In genomic region chr5:122104201-122104600, GRCm38 (mm10) we compare ENCODE assay signal across 9 mouse cellular contexts. TPM values are rescaled to one million over a fixed set of nuclear protein-coding genes. Genes with fewer than 3 reads are reported as not detected.
DNase-seq lines count a peak whose midpoint lies in the region; ATAC-seq and TF ChIP-seq lines count a peak whose summit lies in the region.
"Had no signal": no experiment of that assay in that cellular context is flagged by ENCODE, and none has a peak within 500 bp of the region (broad histone marks: within the 10 kb centered on the region; RNA-seq: fewer than 3 reads in every experiment).

No protein-coding gene starts in this region.

- TF ChIP-seq POLR2A in liver, adult 2 months (IDR thresholded peaks at IDR 0.05; ENCODE audit: extremely low read depth, insufficient read depth, low read length): no peak

- H3K27me3 ChIP-seq in liver, adult 2 months (ENCODE audit: control insufficient read depth, insufficient read depth, low read length): no peaks in the 10 kb centered on the region
- peaks cover 33% of the 10 kb centered on the region for H3K27me3 ChIP-seq in liver, embryonic 11.5 days (replicated peaks; ENCODE audit: control insufficient read depth, insufficient read depth, low read length)

- DNase-seq in cerebellum, postnatal 14 days: peak; percentile 38 to 64
- DNase-seq in cerebellum, adult 11-12 months: no peak
- DNase-seq in liver, adult 2 months (ENCODE audit: extremely low read depth, low read depth, low spot score): no peak
- no peak for DNase-seq in liver, embryonic 11.5 days (ENCODE audit: low spot score)
- DNase-seq in R1 (ENCODE audit: low read depth, low spot score): peak; percentile 62
- peak; percentile 62 to 68 for DNase-seq in heart, postnatal 14 days
- peak; percentile 30 to 44 for DNase-seq in spleen, postnatal 14 days (ENCODE audit: low spot score in 2 of 2)

- no peak for ATAC-seq in liver, embryonic 11.5 days (replicated peaks; ENCODE audit: low FRiP score)
- no peak for ATAC-seq in granulocyte monocyte progenitor cell, adult 5-6 weeks (replicated peaks; ENCODE audit: poor library complexity, severe bottlenecking)

- intact Hi-C loops in heart, postnatal 14 days (cut with DNase I): no loop called here

- no peaks in the 10 kb centered on the region for H3K4me1 ChIP-seq in liver, adult 2 months (ENCODE audit: control insufficient read depth, insufficient read depth, low read length)
- H3K4me1 ChIP-seq in liver, embryonic 11.5 days (replicated peaks; ENCODE audit: control insufficient read depth, insufficient read depth, low read length): peaks cover 2% of the 10 kb centered on the region; the same call in 1 of the 2 replicates

- H3K27ac ChIP-seq in liver, adult 2 months (replicated peaks; ENCODE audit: insufficient read depth, low read depth, low read length): no peak overlapping the region
- H3K27ac ChIP-seq in liver, embryonic 11.5 days (ENCODE audit: low read depth, low read length): no peak overlapping the region
- H3K27ac ChIP-seq: stomach, embryonic 15.5 days had no signal

- no peak overlapping the region for H3K4me2 ChIP-seq in liver, embryonic 11.5 days
- H3K4me2 ChIP-seq: stomach, embryonic 15.5 days had no signal

- WGBS in liver, adult 2 months: 10% methylated on average over 2 of the region's 2 CpGs
- 19% methylated on average over 2 of the region's 2 CpGs for WGBS in liver, embryonic 11.5 days

- H3K36me3 ChIP-seq in liver, adult 2 months (ENCODE audit: control insufficient read depth, insufficient read depth, low read length): no peaks in the 10 kb centered on the region
- H3K36me3 ChIP-seq in liver, embryonic 11.5 days (ENCODE audit: control insufficient read depth, insufficient read depth, low read length): no peaks in the 10 kb centered on the region
- H3K36me3 ChIP-seq: stomach, embryonic 15.5 days had no signal

- H3K9ac ChIP-seq in liver, adult 2 months (ENCODE audit: low read depth, low read length): no peak overlapping the region
- H3K9ac ChIP-seq in liver, embryonic 11.5 days (ENCODE audit: low read depth, low read length): no peak overlapping the region
- H3K9ac ChIP-seq: stomach, embryonic 15.5 days had no signal

- H3K9me3 ChIP-seq in liver, embryonic 11.5 days (ENCODE audit: control insufficient read depth, low read length): no peaks in the 10 kb centered on the region
- H3K9me3 ChIP-seq: stomach, embryonic 15.5 days had no signal

- peak; percentile 80 for TF ChIP-seq CTCF in liver, adult 2 months (IDR thresholded peaks at IDR 0.05; ENCODE audit: low read depth, low read length)

- H3K79me2 ChIP-seq in liver, adult 2 months (ENCODE audit: control insufficient read depth, insufficient read depth, low read length): no peaks in the 10 kb centered on the region

- no peak overlapping the region for H3K4me3 ChIP-seq in liver, adult 2 months (ENCODE audit: insufficient read depth, low read depth, low read length)
- no peak overlapping the region for H3K4me3 ChIP-seq in liver, embryonic 11.5 days (ENCODE audit: low read depth, low read length)
- H3K4me3 ChIP-seq: stomach, embryonic 15.5 days had no signal

RNA-seq across cellular contexts. Expression of gene Myl2, which starts 3.5 kb away (rescaled TPM):
- total RNA-seq in liver, adult 2 months (2014; rRNA removed): 0.74 and 3.9 TPM in 2 replicates
- polyA plus RNA-seq in liver, adult 2 months (2012; rRNA removed): not detected in 2 replicates
- 9.9 and 20.9 TPM in 2 replicates for polyA plus RNA-seq in liver, embryonic 11.5 days (2014; fragmentation: Nextera tagmentation; extraction: Ambion mirVana)
- total RNA-seq in heart, postnatal 14 days (2021): over 10,000 TPM; 16,479 to 17,190 TPM
- not detected in 2 replicates for total RNA-seq in granulocyte monocyte progenitor cell, adult 5-6 weeks (2014; fragmentation: Nextera tagmentation)
- not detected in 2 replicates for total RNA-seq in granulocyte monocyte progenitor cell, adult 5-6 weeks (2017)

RNA-seq across cellular contexts. Expression of gene Ccdc63, which starts 36.4 kb away (rescaled TPM):
- not detected in 2 replicates for total RNA-seq in liver, adult 2 months (2014; rRNA removed)
- polyA plus RNA-seq in liver, adult 2 months (2012; rRNA removed): not detected in 2 replicates
- 0.32 and 0.39 TPM in 2 replicates for polyA plus RNA-seq in liver, embryonic 11.5 days (2014; fragmentation: Nextera tagmentation; extraction: Ambion mirVana)
- not detected for total RNA-seq in heart, postnatal 14 days (2021)
- total RNA-seq in granulocyte monocyte progenitor cell, adult 5-6 weeks (2014; fragmentation: Nextera tagmentation): 1.1 and 2.0 TPM in 2 replicates
- total RNA-seq in granulocyte monocyte progenitor cell, adult 5-6 weeks (2017): 0.60 TPM in 1 of 2 replicates, not detected in the other
- polyA plus RNA-seq: stomach, embryonic 15.5 days had no signal

RNA-seq across cellular contexts. Expression of gene Ppp1cc, which starts 53.9 kb away (rescaled TPM):
- 100 TPM in 2 replicates for total RNA-seq in liver, adult 2 months (2014; rRNA removed)
- polyA plus RNA-seq in liver, adult 2 months (2012; rRNA removed): 34.9 and 36.4 TPM in 2 replicates
- polyA plus RNA-seq in liver, embryonic 11.5 days (2014; fragmentation: Nextera tagmentation; extraction: Ambion mirVana): 276 and 285 TPM in 2 replicates
- total RNA-seq in heart, postnatal 14 days (2021): 100 to 1,000 TPM; 121 to 152 TPM
- 284 and 366 TPM in 2 replicates for total RNA-seq in granulocyte monocyte progenitor cell, adult 5-6 weeks (2014; fragmentation: Nextera tagmentation)
- total RNA-seq in granulocyte monocyte progenitor cell, adult 5-6 weeks (2017): 247 and 254 TPM in 2 replicates

RNA-seq across cellular contexts. Expression of gene Cux2, which starts 54.3 kb away (rescaled TPM):
- total RNA-seq in liver, adult 2 months (2014; rRNA removed): 4.1 and 5.9 TPM in 2 replicates
- 11.6 and 19.5 TPM in 2 replicates for polyA plus RNA-seq in liver, adult 2 months (2012; rRNA removed)
- polyA plus RNA-seq in liver, embryonic 11.5 days (2014; fragmentation: Nextera tagmentation; extraction: Ambion mirVana): 4.9 and 5.2 TPM in 2 replicates
- total RNA-seq in heart, postnatal 14 days (2021): 10 to 100 TPM; 24.8 to 27.0 TPM
- total RNA-seq in granulocyte monocyte progenitor cell, adult 5-6 weeks (2014; fragmentation: Nextera tagmentation): 3.3 TPM in 1 of 2 replicates, not detected in the other
- total RNA-seq in granulocyte monocyte progenitor cell, adult 5-6 weeks (2017): 1.9 TPM in 1 of 2 replicates, not detected in the other

Comparison
In these comparisons a context has a peak if more than half of its experiments do, and no peak if none do; other contexts are left out.
1. DNase-seq: peak in cerebellum, postnatal 14 days (2 of 2), R1 (single experiment), heart, postnatal 14 days (2 of 2) and spleen, postnatal 14 days (2 of 2); none in cerebellum, adult 11-12 months (single experiment), liver, adult 2 months (single experiment) and liver, embryonic 11.5 days (single experiment).
2. RNA of gene Myl2, which starts 3.5 kb away (total RNA-seq): 16,479 to 17,190 TPM in heart, postnatal 14 days; 0.74 to 3.9 TPM in liver, adult 2 months and not detected in granulocyte monocyte progenitor cell, adult 5-6 weeks; every median in the first group is over 1,000 times any median in the second.